Mouse (Mus musculus) embryonic facial prominence, embryonic 10.5 days (tissue): ENCODE data around the gene Ttc21a. TPM values are rescaled to one million over a fixed set of nuclear protein-coding genes. Genes with fewer than 3 reads are reported as not detected.
A peak's percentile ranks its signal among the peaks of the same experiment; 100 is the strongest.

Source experiments
- DNase-seq: peaks from one replicate; pipeline ENCODE4 v3.0.0-alpha.2; 2017; ENCODE audit warnings: low spot score
- H3K27ac ChIP-seq: fragments of 300-500 bp; sonication (generic); replicated peaks from 2 replicates; pipeline ENCODE4 v1.5.1; 2016; ENCODE audit warnings: mild to moderate bottlenecking
- H3K27me3 ChIP-seq: fragments of 300-500 bp; sonication (generic); replicated peaks from 2 replicates; pipeline ENCODE4 v1.6.1; 2016; ENCODE audit warnings: low read depth, mild to moderate bottlenecking; ENCODE audit not compliant: poor library complexity, severe bottlenecking
- H3K36me3 ChIP-seq: fragments of 300-500 bp; sonication (generic); replicated peaks from 2 replicates; pipeline ENCODE4 v1.6.1; 2016; ENCODE audit warnings: mild to moderate bottlenecking, moderate library complexity
- H3K4me1 ChIP-seq: fragments of 300-500 bp; sonication (generic); 2 replicates; pipeline ENCODE4 v1.6.1; 2016
- H3K4me3 ChIP-seq: fragments of 300-500 bp; sonication (generic); 2 replicates; pipeline ENCODE4 v1.5.1; 2016; ENCODE audit warnings: mild to moderate bottlenecking, moderate library complexity
- H3K9me3 ChIP-seq: fragments of 300-500 bp; sonication (generic); 2 replicates; pipeline ENCODE4 v1.6.1; 2016; ENCODE audit warnings: mild to moderate bottlenecking
- WGBS: fragments of 180-500 bp; shearing (Covaris S2); methylation state at CpG from one replicate; pipeline ENCODE4 v1.1.7; 2016; 5-methylcytosine and 5-hydroxymethylcytosine counted together
- polyA plus RNA-seq: library from polyadenylated mRNA; unstranded; fragments of >200 nt; fragmentation: Nextera tagmentation; extraction: Ambion mirVana; gene quantifications from 2 replicates; pipeline ENCODE4 v1.2.1, GENCODE M21; 2016

Ttc21a gene
- polyA plus RNA-seq: 0.43 and 0.47 TPM in 2 replicates

- 2% methylated on average over 40 of the region's 40 CpGs for WGBS
- peaks cover 11% of the 10 kb centered on the region for H3K36me3 ChIP-seq
- H3K9me3 ChIP-seq: no peaks in the 10 kb centered on the region
- peak within 1 kb of the TSS; percentile 90 for H3K27ac ChIP-seq
- H3K4me1 ChIP-seq: peaks cover 46% of the 10 kb centered on the region
- DNase-seq: peak; percentile 97
- no peaks in the 10 kb centered on the region for H3K27me3 ChIP-seq
- H3K4me3 ChIP-seq: peak within 1 kb of the TSS; percentile 73
Observed at GRCm38 (mm10) chr9:119937005-119937773, at the start of gene Ttc21a, which contains the start of gene Gorasp1. TSS of gene Ttc21a (plus strand) at chr9:119937606. TSS of gene Gorasp1 (minus strand) at chr9:119937565.

- Histone ChIP-seq H3K4me1 (peaks cover 13% of the 10 kb centered on the region), H3K27ac (0 out of 2 replicates have a peak overlapping the region, but pooled peaks have one; percentile 54), H3K27me3 (no peaks in the 10 kb centered on the region), H3K4me3 (no peak overlapping the region), H3K9me3 (no peaks in the 10 kb centered on the region), H3K36me3 (no peaks in the 10 kb centered on the region)
- 44% methylated on average over 2 of the region's 2 CpGs for WGBS
- DNase-seq: peak; percentile 54
Observed at GRCm38 (mm10) chr9:119888843-119889246, 48.6 kb upstream of the Ttc21a start.

- peaks cover 13% of the 10 kb centered on the region for H3K4me1 ChIP-seq
- WGBS: 79% methylated on average over 9 of the region's 9 CpGs
- no peaks in the 10 kb centered on the region for H3K36me3 ChIP-seq
- H3K9me3 ChIP-seq: no peaks in the 10 kb centered on the region
- H3K4me3 ChIP-seq: no peak overlapping the region
- DNase-seq: no peak
- no peaks in the 10 kb centered on the region for H3K27me3 ChIP-seq
- H3K27ac ChIP-seq: 0 out of 2 replicates have a peak overlapping the region, but pooled peaks have one; percentile 54
Observed at GRCm38 (mm10) chr9:119889446-119889845, 48.0 kb upstream of the Ttc21a start.

GRCm38 (mm10) chr9:119890692-119891091 lies 46.7 kb upstream of the Ttc21a start:
- H3K9me3 ChIP-seq: no peaks in the 10 kb centered on the region
- H3K4me1 ChIP-seq: peaks cover 17% of the 10 kb centered on the region
- WGBS: 44% methylated on average over 2 of the region's 2 CpGs
- no peak overlapping the region for H3K27ac ChIP-seq
- DNase-seq: peak; percentile 26
- no peaks in the 10 kb centered on the region for H3K36me3 ChIP-seq
- no peak overlapping the region for H3K4me3 ChIP-seq
- no peaks in the 10 kb centered on the region for H3K27me3 ChIP-seq

- peaks cover 21% of the 10 kb centered on the region for H3K4me1 ChIP-seq
- H3K27me3 ChIP-seq: no peaks in the 10 kb centered on the region
- no peaks in the 10 kb centered on the region for H3K36me3 ChIP-seq
- H3K9me3 ChIP-seq: no peaks in the 10 kb centered on the region
- peak overlapping the region; percentile 74; the same call in 1 of the 2 replicates for H3K4me3 ChIP-seq
- H3K27ac ChIP-seq: peak overlapping the region; percentile 94
- 84% methylated on average over 5 of the region's 5 CpGs for WGBS
- no peak for DNase-seq
Observed at GRCm38 (mm10) chr9:119893881-119894280, 43.5 kb upstream of the Ttc21a start.

- Histone ChIP-seq H3K27me3 (no peaks in the 10 kb centered on the region), H3K4me3 (peak within 1 kb of the TSS; percentile 74), H3K36me3 (peaks cover 3% of the 10 kb centered on the region), H3K27ac (peak within 1 kb of the TSS; percentile 94), H3K4me1 (peaks cover 15% of the 10 kb centered on the region), H3K9me3 (no peaks in the 10 kb centered on the region)
- 4% methylated on average over 34 of the region's 34 CpGs for WGBS
- peak; percentile 98 for DNase-seq
Observed at GRCm38 (mm10) chr9:119894339-119895009, 42.9 kb upstream of the Ttc21a start, which contains the start of gene Wdr48. TSS of gene Wdr48 (plus strand) at chr9:119894878.

- 1% methylated on average over 68 of the region's 71 CpGs for WGBS
- no peaks in the 10 kb centered on the region for H3K9me3 ChIP-seq
- peaks cover 11% of the 10 kb centered on the region for H3K4me1 ChIP-seq
- H3K36me3 ChIP-seq: peaks cover 9% of the 10 kb centered on the region
- H3K4me3 ChIP-seq: peak overlapping the region; percentile 74
- no peak for DNase-seq
- peak overlapping the region; percentile 94 for H3K27ac ChIP-seq
- H3K27me3 ChIP-seq: no peaks in the 10 kb centered on the region
Observed at GRCm38 (mm10) chr9:119895040-119895721, 42.2 kb upstream of the Ttc21a start.

- Histone ChIP-seq H3K27me3 (no peaks in the 10 kb centered on the region), H3K9me3 (no peaks in the 10 kb centered on the region), H3K36me3 (peaks cover 42% of the 10 kb centered on the region), H3K4me1 (peaks cover 11% of the 10 kb centered on the region), H3K4me3 (no peak overlapping the region), H3K27ac (no peak overlapping the region)
- no peak for DNase-seq
- WGBS: 90% methylated on average over 2 of the region's 2 CpGs
Observed at GRCm38 (mm10) chr9:119899446-119899845, 38.0 kb upstream of the Ttc21a start.

- no peak overlapping the region for H3K4me3 ChIP-seq
- no peak for DNase-seq
- no peak overlapping the region for H3K27ac ChIP-seq
- H3K27me3 ChIP-seq: no peaks in the 10 kb centered on the region
- no peaks in the 10 kb centered on the region for H3K4me1 ChIP-seq
- 86% methylated on average over 12 of the region's 12 CpGs for WGBS
- no peaks in the 10 kb centered on the region for H3K9me3 ChIP-seq
- peaks cover 73% of the 10 kb centered on the region for H3K36me3 ChIP-seq
Observed at GRCm38 (mm10) chr9:119902410-119903151, 34.8 kb upstream of the Ttc21a start.

GRCm38 (mm10) chr9:119908708-119909107 lies 28.7 kb upstream of the Ttc21a start:
- Histone ChIP-seq H3K27me3 (no peaks in the 10 kb centered on the region), H3K9me3 (no peaks in the 10 kb centered on the region), H3K27ac (no peak overlapping the region), H3K36me3 (peaks cover 100% of the 10 kb centered on the region), H3K4me3 (no peak overlapping the region), H3K4me1 (no peaks in the 10 kb centered on the region)
- WGBS: 98% methylated on average over 3 of the region's 3 CpGs
- no peak for DNase-seq

- H3K36me3 ChIP-seq: peaks cover 100% of the 10 kb centered on the region
- DNase-seq: no peak
- no peak overlapping the region for H3K4me3 ChIP-seq
- H3K9me3 ChIP-seq: no peaks in the 10 kb centered on the region
- H3K27me3 ChIP-seq: no peaks in the 10 kb centered on the region
- no peak overlapping the region for H3K27ac ChIP-seq
- WGBS: 87% methylated on average over 3 of the region's 3 CpGs
- H3K4me1 ChIP-seq: no peaks in the 10 kb centered on the region
Observed at GRCm38 (mm10) chr9:119909931-119910330, 27.5 kb upstream of the Ttc21a start.
